Mouse (Mus musculus) embryonic fibroblast, embryonic 13.5 days (primary cell): ENCODE measurements around the gene Poldip2. TPM values are rescaled to one million over a fixed set of nuclear protein-coding genes. Genes with fewer than 3 reads are reported as not detected.

Source experiments
- H3K27ac ChIP-seq: 2 replicates; pipeline ENCODE4 v1.5.1; 2012; ENCODE audit warnings: low read length, control low read depth, inconsistent platforms; ENCODE audit not compliant: insufficient read depth
- H3K4me1 ChIP-seq: 2 replicates; pipeline ENCODE4 v1.6.1; 2011; ENCODE audit warnings: low read length; ENCODE audit not compliant: control insufficient read depth, insufficient read depth
- H3K4me3 ChIP-seq: 2 replicates; pipeline ENCODE4 v1.5.1; 2011; ENCODE audit warnings: mild to moderate bottlenecking, control low read depth, low read length; ENCODE audit not compliant: insufficient read depth
- CTCF ChIP-seq: IDR thresholded peaks from 2 replicates; pipeline ENCODE4 v1.5.1; 2011; ENCODE audit warnings: mild to moderate bottlenecking, control low read depth, low read length, moderate library complexity, borderline replicate concordance; ENCODE audit not compliant: insufficient read depth
- POLR2A ChIP-seq: IDR thresholded peaks from 2 replicates; pipeline ENCODE4 v1.6.1; 2011; ENCODE audit warnings: low read depth, mild to moderate bottlenecking, control low read depth, low read length, moderate library complexity
- polyA plus RNA-seq: library from polyadenylated mRNA; stranded (reverse); fragments of >200 nt; gene quantifications from 2 replicates; pipeline ENCODE4 v1.2.4, GENCODE M21; 2011; ENCODE audit warnings: low read depth; ENCODE audit not compliant: missing spikeins, insufficient read length

Gene Poldip2
- polyA plus RNA-seq, 1 experiment = 61.9 TPM

DNA sequence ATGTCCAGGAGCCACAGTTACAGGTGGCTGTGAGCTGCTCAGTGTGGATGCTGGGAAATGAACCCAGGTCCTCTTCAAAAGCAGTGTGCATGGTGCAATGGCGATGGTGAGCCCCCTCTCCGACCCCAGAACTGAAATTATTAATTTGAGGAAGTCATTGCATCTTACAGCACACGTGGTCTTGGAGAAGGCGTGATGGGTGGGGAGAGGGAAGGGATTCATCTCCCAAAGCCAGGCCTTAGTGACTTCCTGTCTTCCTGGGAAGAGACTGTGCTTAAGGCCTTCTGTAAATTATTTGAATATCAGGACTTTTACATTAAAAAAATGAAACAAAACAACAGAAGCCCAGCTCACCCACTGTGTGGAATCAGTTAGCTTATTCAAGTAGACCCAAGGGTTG, 44.1 kb downstream of the Poldip2 start:
- H3K4me3 ChIP-seq = no peak overlapping the region
- TF ChIP-seq POLR2A = no peak
- TF ChIP-seq CTCF = no peak
- H3K27ac ChIP-seq = no peak overlapping the region
- no peaks in the 10 kb centered on the region for H3K4me1 ChIP-seq

DNA sequence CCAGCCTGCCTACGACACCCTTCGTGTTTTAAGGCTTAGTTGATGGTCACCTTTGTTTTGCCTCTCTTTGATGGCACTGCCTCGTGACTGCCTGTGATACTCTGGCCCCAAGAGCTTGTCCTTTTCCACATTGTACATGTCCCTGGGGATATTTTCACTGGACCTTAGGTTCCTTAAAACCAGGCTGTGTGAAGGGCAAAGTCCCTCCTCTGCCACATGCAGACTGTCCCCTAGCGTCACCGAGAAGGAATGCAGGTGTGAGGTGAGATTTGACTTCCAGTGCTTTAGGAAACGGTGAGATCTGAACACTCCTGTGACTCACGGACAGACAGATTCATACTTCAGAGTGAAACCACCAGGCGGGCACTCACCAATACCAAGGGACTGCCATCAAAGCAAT, 45.2 kb downstream of the Poldip2 start:
- TF ChIP-seq POLR2A = no peak
- peak; percentile 23; the same call in 1 of the 2 replicates for TF ChIP-seq CTCF
- Histone ChIP-seq H3K4me3 (no peak overlapping the region), H3K4me1 (no peaks in the 10 kb centered on the region), H3K27ac (no peak overlapping the region)

DNA sequence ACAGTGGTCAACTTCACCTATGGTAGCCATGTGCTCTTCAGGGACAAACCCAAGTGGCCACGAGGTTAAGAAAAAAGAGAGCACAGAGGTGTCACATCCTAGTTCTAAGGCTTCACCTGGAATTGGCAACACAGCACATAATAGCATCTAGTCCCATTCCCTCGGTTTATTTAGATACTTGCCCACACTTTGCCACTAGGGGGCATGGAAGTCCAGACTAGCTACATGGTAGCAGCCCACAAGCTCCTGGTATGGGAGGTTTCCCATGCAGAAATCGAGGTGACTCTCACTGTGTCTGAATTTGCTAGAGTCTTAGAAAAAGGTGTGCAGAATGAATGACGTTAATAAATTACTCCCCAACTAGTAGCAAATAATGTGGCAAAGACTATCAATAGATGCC, 48.5 kb downstream of the Poldip2 start:
- TF ChIP-seq POLR2A (no peak), CTCF (peak; percentile 63; the same call in 1 of the 2 replicates)
- H3K4me3 ChIP-seq = no peak overlapping the region
- H3K27ac ChIP-seq = no peak overlapping the region
- no peaks in the 10 kb centered on the region for H3K4me1 ChIP-seq

DNA sequence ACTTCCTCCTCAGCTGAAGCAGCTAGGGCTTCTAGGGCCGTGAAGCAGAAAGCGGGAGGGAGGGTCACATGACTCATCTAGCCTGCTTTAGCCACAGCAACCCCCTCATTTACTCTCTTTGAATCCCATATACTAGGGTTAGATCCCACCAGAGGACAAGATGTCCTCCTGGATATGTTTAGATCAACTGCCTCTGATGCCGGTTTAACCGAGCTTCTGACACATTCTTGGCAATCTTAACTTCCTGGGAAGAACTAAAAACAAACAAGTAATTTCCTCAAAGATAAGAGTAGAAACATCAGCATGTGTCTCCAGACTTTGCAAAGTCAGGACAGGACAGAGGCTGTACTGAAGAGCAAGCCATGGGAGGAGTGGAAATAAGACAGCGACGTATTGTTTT, 54.8 kb downstream of the Poldip2 start:
- Histone ChIP-seq H3K4me1 (peaks cover 3% of the 10 kb centered on the region), H3K27ac (no peak overlapping the region), H3K4me3 (no peak overlapping the region)
- TF ChIP-seq CTCF = no peak
- no peak for TF ChIP-seq POLR2A

DNA sequence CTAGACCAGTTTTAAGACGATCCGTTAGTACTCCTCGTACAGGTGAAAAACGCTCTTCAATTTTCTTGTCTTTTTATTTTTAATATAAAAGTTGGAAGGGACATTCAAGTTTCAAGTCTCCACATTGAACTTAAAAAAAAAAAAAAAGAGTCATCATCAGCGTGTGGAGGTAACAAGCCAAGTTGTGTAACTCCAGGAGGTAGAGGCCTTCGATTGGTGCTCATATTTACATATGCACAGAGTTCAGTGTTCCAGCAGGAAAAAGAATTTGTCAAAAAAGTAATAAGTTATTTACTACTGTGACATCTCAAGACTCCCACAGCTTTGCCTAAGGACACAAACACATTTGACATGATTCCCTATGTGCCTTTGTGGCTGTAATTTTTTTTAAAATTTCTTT, 55.6 kb downstream of the Poldip2 start:
- no peak overlapping the region for H3K27ac ChIP-seq
- H3K4me3 ChIP-seq = no peak overlapping the region
- TF ChIP-seq CTCF (no peak), POLR2A (no peak)

DNA sequence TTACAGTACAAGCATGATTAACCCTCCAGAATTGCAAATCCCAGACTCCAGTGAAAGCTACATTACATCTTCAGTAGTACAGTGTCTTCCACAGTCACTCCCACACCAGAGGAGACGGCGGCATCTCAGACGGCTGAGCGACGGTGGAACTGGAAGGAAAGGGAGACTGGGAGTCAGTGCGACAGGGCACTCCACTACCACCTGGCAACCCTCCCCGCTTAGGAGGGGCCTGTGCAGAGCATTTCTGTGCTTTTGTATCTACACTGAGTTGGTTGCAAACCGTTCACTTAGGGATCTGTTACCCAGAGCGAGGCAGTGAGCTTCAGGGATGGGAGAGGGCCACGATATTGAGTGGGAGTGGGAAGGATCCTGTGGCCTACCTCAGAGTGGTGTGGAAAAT, 56.8 kb downstream of the Poldip2 start:
- Histone ChIP-seq H3K27ac (peak overlapping the region; percentile 4; the same call in 1 of the 2 replicates), H3K4me3 (no peak overlapping the region)
- TF ChIP-seq POLR2A (no peak), CTCF (no peak)

More for the DNA sequence above, 55.6 kb downstream of the Poldip2 start:
- peaks cover 7% of the 10 kb centered on the region for H3K4me1 ChIP-seq

DNA sequence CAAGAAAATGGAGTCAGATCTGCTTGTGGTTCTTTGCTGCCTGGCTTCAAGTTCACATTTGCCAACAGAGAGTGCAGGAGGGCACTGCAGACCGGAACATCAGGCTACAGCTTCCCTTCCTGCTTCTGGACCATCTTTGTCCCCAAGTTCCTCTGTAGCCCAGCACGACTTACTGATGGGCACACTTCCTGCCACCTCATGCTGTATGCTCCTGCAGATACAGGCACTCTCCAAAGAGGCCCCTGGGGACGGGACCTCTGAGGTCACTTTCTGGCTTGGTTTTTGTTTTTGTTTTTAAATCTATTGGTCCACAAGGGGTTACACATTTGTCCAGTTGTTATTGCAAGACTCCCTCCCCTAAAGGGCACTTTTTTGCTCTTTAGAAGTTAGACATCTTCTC, 57.8 kb downstream of the Poldip2 start:
- TF ChIP-seq CTCF = no peak
- TF ChIP-seq POLR2A = no peak
- Histone ChIP-seq H3K27ac (no peak overlapping the region), H3K4me3 (no peak overlapping the region), H3K4me1 (peaks cover 9% of the 10 kb centered on the region)

More for the DNA sequence above, 56.8 kb downstream of the Poldip2 start:
- peaks cover 9% of the 10 kb centered on the region for H3K4me1 ChIP-seq

DNA sequence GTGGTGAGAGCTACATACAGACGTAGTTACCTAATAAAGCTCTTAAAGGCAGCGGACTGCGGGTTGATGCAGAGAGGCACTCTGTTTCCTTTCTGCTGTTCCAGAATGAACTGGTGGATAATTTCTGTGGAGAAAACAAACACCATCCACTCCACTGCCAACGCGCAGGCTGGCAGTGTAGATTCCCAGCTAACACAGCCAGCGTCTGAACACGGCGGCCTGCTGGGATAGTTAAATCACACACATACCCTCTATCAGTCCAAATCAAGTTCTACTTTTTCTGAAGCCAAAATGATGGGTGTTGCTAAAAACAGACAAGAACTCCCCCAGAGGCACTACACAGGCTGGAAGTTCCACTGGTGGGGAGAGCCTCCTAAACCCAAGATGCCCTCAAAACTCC, 59.4 kb downstream of the Poldip2 start:
- Histone ChIP-seq H3K4me3 (no peak overlapping the region), H3K4me1 (peaks cover 9% of the 10 kb centered on the region), H3K27ac (peak overlapping the region; percentile 75)
- TF ChIP-seq POLR2A (no peak), CTCF (no peak)

DNA sequence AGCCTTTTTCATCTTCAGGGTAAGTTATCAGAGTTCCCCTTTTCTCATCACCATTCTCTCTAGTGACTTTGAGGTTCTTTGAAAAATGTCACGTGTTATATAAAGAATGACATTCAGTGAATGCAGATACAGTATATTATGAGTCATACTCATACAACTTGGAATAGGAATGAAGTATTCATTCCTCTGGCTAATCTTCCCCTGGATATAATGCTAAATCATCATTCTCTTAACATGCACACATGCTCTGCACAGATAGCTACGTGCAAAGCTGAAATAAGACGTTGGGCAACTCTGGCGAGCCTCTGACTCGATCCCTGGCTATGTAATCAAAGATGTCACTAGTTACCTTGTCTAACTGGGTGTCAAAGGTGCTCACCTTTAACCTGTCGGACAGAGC, 59.9 kb downstream of the Poldip2 start:
- TF ChIP-seq POLR2A (no peak), CTCF (no peak)
- Histone ChIP-seq H3K27ac (peak overlapping the region; percentile 75), H3K4me3 (no peak overlapping the region), H3K4me1 (peaks cover 9% of the 10 kb centered on the region)

Other genes with a start within 250 kb of the Poldip2 start
- gene BC030499, start 221.4 kb upstream of the Poldip2 start, polyA plus RNA-seq = 0.45 and 0.63 TPM in 2 replicates
- 22.6 and 35.1 TPM in 2 replicates for gene Spag5, start 210.7 kb upstream of the Poldip2 start, polyA plus RNA-seq
- gene Aldoc, start 189.2 kb upstream of the Poldip2 start, polyA plus RNA-seq = 2.8 and 5.3 TPM in 2 replicates
- gene Pigs, start 183.8 kb upstream of the Poldip2 start, polyA plus RNA-seq = 62.1 and 65.0 TPM in 2 replicates
- gene Unc119, start 168.7 kb upstream of the Poldip2 start, polyA plus RNA-seq = 14.4 and 19.2 TPM in 2 replicates
- 0.15 TPM in 1 of 2 replicates, not detected in the other for gene Foxn1, start 125.6 kb upstream of the Poldip2 start, polyA plus RNA-seq
- not detected in 2 replicates for gene Slc13a2, start 90.0 kb upstream of the Poldip2 start, polyA plus RNA-seq
- 4.3 and 6.5 TPM in 2 replicates for gene Slc46a1, start 46.5 kb upstream of the Poldip2 start, polyA plus RNA-seq
- gene Sarm1, start 14.4 kb upstream of the Poldip2 start, polyA plus RNA-seq = 0.33 and 0.97 TPM in 2 replicates
- not detected in 2 replicates for gene Vtn, start 13.1 kb upstream of the Poldip2 start, polyA plus RNA-seq
- gene Sebox, start 8.7 kb upstream of the Poldip2 start, polyA plus RNA-seq = not detected in 2 replicates
- gene Tmem199, start within 50 bp of the Poldip2 start, polyA plus RNA-seq = 16.6 and 19.5 TPM in 2 replicates
- 78.3 and 92.0 TPM in 2 replicates for gene Tnfaip1, start 24.1 kb downstream of the Poldip2 start, polyA plus RNA-seq
- 56.8 and 66.1 TPM in 2 replicates for gene Ift20, start 24.2 kb downstream of the Poldip2 start, polyA plus RNA-seq
- gene Tmem97, start 38.6 kb downstream of the Poldip2 start, polyA plus RNA-seq = 63.5 and 69.6 TPM in 2 replicates
- gene Nlk, start 185.2 kb downstream of the Poldip2 start, polyA plus RNA-seq = 13.5 and 13.8 TPM in 2 replicates
- 14.7 and 16.2 TPM in 2 replicates for gene Ccnq, start 239.5 kb downstream of the Poldip2 start, polyA plus RNA-seq